Mouse (Mus musculus) spleen, adult 2 months (tissue): ENCODE data around the gene Krt9. TPM values are rescaled to one million over a fixed set of nuclear protein-coding genes. Genes with fewer than 3 reads are reported as not detected.
"Not testable (repeated sequence)": the region's sequence is repeated elsewhere in the genome, so short reads cannot be mapped to it uniquely, and the experiment has no call there.

Experiments
- DNase-seq, 2 experiments: peaks; one replicate each; pipeline versions ENCODE4 v3.0.0 to v3.0.0-alpha.2; 2012 to 2021; ENCODE audit warnings: low spot score in 2 of 2, low read depth in 1 of 2
- H3K27ac ChIP-seq: fragments of 200-500 bp; 2 replicates; pipeline ENCODE4 v1.5.1; 2012; ENCODE audit warnings: low read length, inconsistent platforms; ENCODE audit not compliant: insufficient read depth
- H3K27me3 ChIP-seq: fragments of 200-500 bp; 2 replicates; pipeline ENCODE4 v1.6.1; 2012; ENCODE audit warnings: mild to moderate bottlenecking, moderate library complexity, low read length, inconsistent platforms; ENCODE audit not compliant: control insufficient read depth, insufficient read depth
- H3K36me3 ChIP-seq: fragments of 200-500 bp; 2 replicates; pipeline ENCODE4 v1.6.1; 2012; ENCODE audit warnings: mild to moderate bottlenecking, low read length, inconsistent platforms; ENCODE audit not compliant: control insufficient read depth, insufficient read depth
- H3K4me1 ChIP-seq: fragments of 200-500 bp; 2 replicates; pipeline ENCODE4 v1.6.1; 2011; ENCODE audit warnings: inconsistent platforms; ENCODE audit not compliant: control insufficient read depth, insufficient read depth, insufficient read length
- H3K4me3 ChIP-seq: fragments of 200-500 bp; 2 replicates; pipeline ENCODE4 v1.5.1; 2011; ENCODE audit warnings: mild to moderate bottlenecking, inconsistent platforms; ENCODE audit not compliant: insufficient read depth, insufficient read length; ENCODE audit errors: extremely low read depth
- CTCF ChIP-seq: fragments of 200-500 bp; IDR thresholded peaks from 2 replicates; pipeline ENCODE4 v1.5.1; 2011; ENCODE audit warnings: mild to moderate bottlenecking, inconsistent platforms; ENCODE audit not compliant: insufficient read depth, insufficient read length, insufficient replicate concordance; ENCODE audit errors: extremely low read depth
- POLR2A ChIP-seq: fragments of 200-500 bp; IDR thresholded peaks from 2 replicates; pipeline ENCODE4 v1.6.1; 2011; ENCODE audit warnings: low read depth, low read length, inconsistent platforms
- WGBS: fragments of 180-500 bp; shearing (Covaris S2); methylation state at CpG from one replicate; pipeline ENCODE4 v1.1.7; 2018; 5-methylcytosine and 5-hydroxymethylcytosine counted together
- polyA plus RNA-seq: library from polyadenylated mRNA; depleted of rRNA; stranded (reverse); fragments of >200 nt; gene quantifications from 2 replicates; pipeline ENCODE4 v1.2.3, GENCODE M21; 2012; rRNA removed

Gene Krt9
- not detected in 2 replicates for polyA plus RNA-seq

GRCm38 (mm10) chr11:100192992-100193391, at the start of gene Krt9:
TSS of gene Krt9 (minus strand) at chr11:100193246.
- Histone ChIP-seq H3K27me3 (no peaks in the 10 kb centered on the region), H3K4me3 (no peak within 1 kb of the TSS), H3K36me3 (no peaks in the 10 kb centered on the region), H3K4me1 (no peaks in the 10 kb centered on the region), H3K27ac (no peak within 1 kb of the TSS)
- TF ChIP-seq POLR2A (no peak), CTCF (no peak)
- no peak for DNase-seq
- 48% methylated on average over 9 of the region's 9 CpGs for WGBS

DNA sequence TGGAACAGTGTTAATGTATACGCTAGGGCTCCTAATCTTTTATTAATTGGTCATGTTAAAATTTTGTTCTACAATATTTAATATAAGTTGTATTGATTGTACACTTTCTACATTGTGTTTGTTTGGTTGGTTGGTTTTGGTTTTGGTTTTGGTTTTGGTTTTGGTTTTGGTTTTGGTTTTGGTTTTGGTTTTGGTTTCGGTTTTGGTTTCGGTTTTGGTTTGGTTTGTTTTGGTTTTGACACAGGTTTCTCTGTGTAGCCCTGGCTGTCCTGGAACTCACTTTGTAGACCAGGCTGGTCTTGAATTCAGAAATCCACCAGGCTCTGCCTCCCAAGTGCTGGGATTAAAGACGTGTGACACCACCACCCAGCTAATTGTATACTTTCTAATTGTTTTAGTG, 47.2 kb upstream of the Krt9 start:
- not testable (repeated sequence) for H3K27ac ChIP-seq, H3K27me3 ChIP-seq, H3K36me3 ChIP-seq, H3K4me1 ChIP-seq, H3K4me3 ChIP-seq, DNase-seq
- 89% methylated on average over 4 of the region's 4 CpGs for WGBS

DNA sequence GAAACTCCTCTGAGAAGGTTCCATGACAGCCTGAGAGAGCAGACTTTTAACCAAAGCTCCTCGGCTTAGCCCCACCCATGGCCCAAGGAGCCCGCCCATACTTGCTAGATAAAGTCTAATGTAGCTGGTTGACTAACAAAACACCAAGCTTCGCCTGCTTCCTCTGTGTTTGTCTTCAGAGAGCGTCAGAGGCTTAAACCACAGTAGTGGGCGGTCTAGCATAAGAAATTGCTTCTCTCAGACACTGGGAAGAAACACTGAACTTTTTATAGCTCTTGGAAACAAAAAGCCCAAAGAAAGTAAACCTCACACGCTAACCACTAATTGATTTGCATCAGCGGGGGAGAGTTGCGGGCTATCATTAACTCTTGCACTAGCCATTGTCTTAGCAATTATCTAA, 28.7 kb upstream of the Krt9 start:
- Histone ChIP-seq H3K4me1 (no peaks in the 10 kb centered on the region), H3K27ac (no peak overlapping the region), H3K4me3 (no peak overlapping the region), H3K27me3 (no peaks in the 10 kb centered on the region), H3K36me3 (no peaks in the 10 kb centered on the region)
- DNase-seq, result no peak
- TF ChIP-seq CTCF, result no peak
- TF ChIP-seq POLR2A, result no peak
- 71% methylated on average over 8 of the region's 8 CpGs for whole genome bisulfite sequencing

DNA sequence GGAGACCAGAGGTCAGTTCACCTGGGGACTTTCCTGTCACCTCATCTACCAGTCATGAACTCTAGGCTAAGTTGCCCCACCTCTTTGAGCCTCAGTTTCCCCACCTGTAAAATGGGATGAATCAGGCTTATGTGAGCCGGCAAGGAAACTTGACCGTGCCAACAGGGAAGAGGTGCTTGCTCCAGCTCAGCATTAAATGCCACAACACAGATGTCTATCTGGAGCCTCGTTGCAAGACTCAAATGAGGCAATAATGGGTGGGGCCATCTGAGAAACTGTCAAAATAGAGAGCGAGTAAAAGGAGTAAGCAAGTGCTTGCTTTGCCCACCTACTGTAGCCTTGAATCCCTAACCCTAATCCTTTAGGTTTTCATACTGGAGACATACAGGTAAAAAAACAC, 26.3 kb upstream of the Krt9 start:
- Histone ChIP-seq H3K27ac (no peak overlapping the region), H3K4me1 (no peaks in the 10 kb centered on the region), H3K36me3 (no peaks in the 10 kb centered on the region), H3K27me3 (no peaks in the 10 kb centered on the region), H3K4me3 (no peak overlapping the region)
- no peak for TF ChIP-seq POLR2A
- no peak for DNase-seq
- WGBS, result 74% methylated on average over 4 of the region's 4 CpGs

- Histone ChIP-seq H3K4me1 (no peaks in the 10 kb centered on the region), H3K4me3 (no peak overlapping the region), H3K36me3 (no peaks in the 10 kb centered on the region), H3K27ac (no peak overlapping the region), H3K27me3 (no peaks in the 10 kb centered on the region)
- WGBS, result 50% methylated on average over 6 of the region's 6 CpGs
- no peak for TF ChIP-seq POLR2A
- TF ChIP-seq CTCF, result no peak
- DNase-seq, result no peak
These were observed 15.5 kb upstream of the Krt9 start for GRCm38 (mm10) chr11:100208542-100208941.

DNA sequence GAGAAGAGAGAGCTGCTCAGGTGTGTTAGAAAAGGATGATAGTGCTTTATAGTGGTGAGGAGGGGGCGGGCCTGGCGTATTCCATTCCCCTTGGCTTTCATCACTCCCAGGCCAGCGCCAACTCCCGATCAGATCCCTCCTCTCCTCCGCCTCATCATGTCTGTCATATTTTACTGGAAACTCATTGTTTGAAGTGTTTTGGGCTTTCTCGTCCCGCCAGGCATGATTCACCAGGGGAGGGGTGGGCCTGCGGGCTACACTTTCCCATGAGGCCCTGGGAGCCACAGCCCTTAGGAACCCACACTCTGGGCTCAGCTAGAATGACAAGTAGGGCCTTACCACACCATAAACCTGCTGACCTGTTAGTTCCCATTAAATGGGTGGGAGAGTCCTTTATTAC, 14.5 kb upstream of the Krt9 start, which contains the start of gene Krt14:
TSS of gene Krt14 (minus strand) at position 51 of the 400 bp plus-strand sequence.
- no peak for DNase-seq
- Histone ChIP-seq H3K27ac (no peak within 1 kb of the TSS), H3K36me3 (no peaks in the 10 kb centered on the region), H3K27me3 (no peaks in the 10 kb centered on the region), H3K4me3 (no peak within 1 kb of the TSS), H3K4me1 (no peaks in the 10 kb centered on the region)
- 92% methylated on average over 8 of the region's 8 CpGs for WGBS
- TF ChIP-seq CTCF, result no peak
- no peak for TF ChIP-seq POLR2A

- DNase-seq, result no peak
- 31% methylated on average over 6 of the region's 6 CpGs for WGBS
- Histone ChIP-seq H3K4me3 (no peak overlapping the region), H3K36me3 (no peaks in the 10 kb centered on the region), H3K27me3 (no peaks in the 10 kb centered on the region), H3K4me1 (no peaks in the 10 kb centered on the region), H3K27ac (no peak overlapping the region)
- TF ChIP-seq POLR2A, result no peak
- TF ChIP-seq CTCF, result no peak
These were observed 10.4 kb upstream of the Krt9 start for GRCm38 (mm10) chr11:100203448-100203847.

GRCm38 (mm10) chr11:100202906-100203305, 9.9 kb upstream of the Krt9 start:
- H3K36me3 ChIP-seq, result no peaks in the 10 kb centered on the region
- DNase-seq, result no peak
- WGBS, result 77% methylated on average over 4 of the region's 4 CpGs
- no peak for TF ChIP-seq CTCF
- no peak for TF ChIP-seq POLR2A
- H3K27ac ChIP-seq, result no peak overlapping the region
- no peak overlapping the region for H3K4me3 ChIP-seq
- no peaks in the 10 kb centered on the region for H3K27me3 ChIP-seq
- H3K4me1 ChIP-seq, result no peaks in the 10 kb centered on the region
